Mouse (Mus musculus) brain, embryonic 14.5 days (tissue): ENCODE data around the gene Jmjd8.

ENCODE experiments used
- CTCF ChIP-seq: fragments of 200-500 bp; IDR thresholded peaks from 2 replicates; pipeline ENCODE4 v1.5.1; 2012; ENCODE audit warnings: inconsistent platforms, mild to moderate bottlenecking, moderate library complexity, borderline replicate concordance; ENCODE audit not compliant: insufficient read depth, insufficient read length; ENCODE audit errors: extremely low read depth
- POLR2A ChIP-seq: fragments of 200-500 bp; IDR thresholded peaks from 2 replicates; pipeline ENCODE4 v1.6.1; 2012; ENCODE audit warnings: mild to moderate bottlenecking, inconsistent platforms, borderline replicate concordance; ENCODE audit not compliant: poor library complexity, insufficient read depth, insufficient read length, severe bottlenecking; ENCODE audit errors: extremely low read depth

DNA sequence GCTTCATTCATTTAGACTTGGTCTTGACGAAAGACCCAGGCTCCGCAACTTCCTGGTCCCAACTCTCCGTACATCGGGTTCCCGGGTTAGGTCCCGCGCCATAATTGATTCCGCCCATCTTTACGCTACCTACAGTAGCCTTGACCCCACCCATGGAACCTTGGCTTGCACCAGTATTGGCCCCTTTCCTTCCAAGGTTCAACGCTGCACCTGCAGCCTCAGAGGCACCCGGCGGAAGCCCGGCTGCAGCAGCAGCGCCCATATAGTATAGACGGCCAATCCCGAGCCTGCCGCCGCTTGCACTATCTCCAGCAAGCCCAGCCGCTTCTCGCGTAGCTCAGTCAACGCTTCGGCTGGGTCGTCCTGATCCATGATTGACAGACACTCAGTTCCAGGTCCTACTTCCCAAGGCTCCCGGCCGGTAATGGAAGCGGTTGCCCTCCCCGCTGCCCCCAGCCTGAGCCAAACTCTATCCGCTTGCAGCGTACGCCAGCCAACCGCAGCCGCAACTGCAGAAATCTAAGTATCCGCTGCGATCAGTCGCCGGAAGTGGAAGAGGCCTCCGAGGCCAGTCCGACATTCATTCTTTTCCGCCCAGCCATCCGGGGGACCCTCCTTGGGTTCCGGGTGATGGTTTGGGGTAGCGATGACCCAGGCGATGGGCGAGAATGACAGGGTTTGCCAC is 36.7 kb upstream of the Jmjd8 start:
- TF ChIP-seq CTCF = no peak
- TF ChIP-seq POLR2A = peak; percentile 42; the same call in 1 of the 2 replicates
